Mouse (Mus musculus) stomach, postnatal 0 days (tissue): ENCODE data around the gene Polk. TPM values are rescaled to one million over a fixed set of nuclear protein-coding genes. Genes with fewer than 3 reads are reported as not detected.
A peak's percentile ranks its signal among the peaks of the same experiment; 100 is the strongest.

Experiments used
- ATAC-seq: fragments of 200-750 bp; cut with Nextera tagmentation; 2 replicates; pipeline ENCODE4 v1.8.0; 2017; ENCODE audit not compliant: low FRiP score, low TSS enrichment
- DNase-seq: peaks from one replicate; pipeline ENCODE4 v3.0.0-alpha.2; 2016; ENCODE audit warnings: low spot score
- H3K27ac ChIP-seq: fragments of 300-500 bp; sonication (generic); replicated peaks from 2 replicates; pipeline ENCODE4 v1.5.1; 2014; ENCODE audit warnings: mild to moderate bottlenecking, control low read depth
- H3K27me3 ChIP-seq: fragments of 300-500 bp; sonication (generic); 2 replicates; pipeline ENCODE4 v1.6.1; 2014; ENCODE audit warnings: low read length; ENCODE audit not compliant: control insufficient read depth, insufficient read depth
- H3K36me3 ChIP-seq: fragments of 300-500 bp; sonication (generic); 2 replicates; pipeline ENCODE4 v1.6.1; 2014; ENCODE audit warnings: low read length, mixed read lengths; ENCODE audit not compliant: control insufficient read depth, insufficient read depth
- H3K4me1 ChIP-seq: fragments of 300-500 bp; sonication (generic); replicated peaks from 2 replicates; pipeline ENCODE4 v1.6.1; 2014; ENCODE audit warnings: antibody characterized with exemption; ENCODE audit not compliant: control insufficient read depth, insufficient read depth
- H3K4me2 ChIP-seq: fragments of 300-500 bp; sonication (generic); replicated peaks from 2 replicates; pipeline ENCODE4 v1.6.1; 2014; ENCODE audit warnings: low read depth, mild to moderate bottlenecking, control low read depth, moderate library complexity
- H3K4me3 ChIP-seq: fragments of 300-500 bp; sonication (generic); 2 replicates; pipeline ENCODE4 v1.5.1; 2014; ENCODE audit warnings: low read depth, low read length, control low read depth
- H3K9ac ChIP-seq: fragments of 300-500 bp; sonication (generic); 2 replicates; pipeline ENCODE4 v1.6.1; 2014; ENCODE audit warnings: mild to moderate bottlenecking, low read length, control low read depth, mixed read lengths
- H3K9me3 ChIP-seq: fragments of 300-500 bp; sonication (generic); 2 replicates; pipeline ENCODE4 v1.6.1; 2016; ENCODE audit warnings: low read length; ENCODE audit not compliant: control insufficient read depth
- CTCF ChIP-seq: IDR thresholded peaks from 2 replicates; pipeline ENCODE4 v1.5.1; 2016; ENCODE audit warnings: antibody characterized with exemption, low read depth, mild to moderate bottlenecking, moderate library complexity
- EP300 ChIP-seq: optimal IDR thresholded peaks from 2 replicates; pipeline ENCODE3; 2016; ENCODE audit warnings: antibody characterized with exemption
- WGBS: fragments of 180-500 bp; shearing (Covaris S2); extraction: QIAGEN DNeasy Blood & Tissue Kit; methylation state at CpG from one replicate; pipeline ENCODE4 v1.1.7; 2014; 5-methylcytosine and 5-hydroxymethylcytosine counted together
- polyA plus RNA-seq: library from polyadenylated mRNA; unstranded; fragments of >200 nt; fragmentation: Nextera tagmentation; extraction: Ambion mirVana; gene quantifications from 2 replicates; pipeline ENCODE4 v1.2.1, GENCODE M21; 2015

Polk gene
- polyA plus RNA-seq, 1 experiment from 2014 or later = 4.2 TPM

DNA sequence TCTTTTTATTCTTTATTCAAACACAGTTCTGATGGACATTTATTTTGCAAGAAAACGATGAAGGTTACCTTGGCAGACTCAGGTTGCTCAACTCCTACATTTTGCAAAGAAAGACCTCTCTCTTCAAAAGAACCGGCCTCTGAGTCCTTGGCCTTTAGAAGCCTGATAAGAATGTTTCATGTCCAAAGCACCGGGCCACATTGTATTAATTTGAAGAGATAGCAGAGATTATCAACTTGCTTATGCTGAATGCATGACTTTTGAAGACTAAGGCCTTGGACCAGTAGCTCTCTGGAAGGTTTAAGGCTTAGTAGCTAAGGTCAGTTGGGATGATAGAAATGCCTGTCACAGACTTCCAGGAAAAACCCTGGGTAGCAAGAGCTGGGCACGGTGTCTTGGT, 65.2 kb downstream of the Polk start:
- Histone ChIP-seq H3K4me1 (no peaks in the 10 kb centered on the region), H3K4me3 (no peak overlapping the region), H3K9ac (no peak overlapping the region), H3K4me2 (no peak overlapping the region), H3K27ac (no peak overlapping the region), H3K36me3 (no peaks in the 10 kb centered on the region), H3K9me3 (no peaks in the 10 kb centered on the region), H3K27me3 (no peaks in the 10 kb centered on the region)
- ATAC-seq (no peak), DNase-seq (no peak)
- TF ChIP-seq EP300 (no peak), CTCF (no peak)
- 78% methylated on average over 4 of the region's 4 CpGs for WGBS

- no peaks in the 10 kb centered on the region for H3K36me3 ChIP-seq
- H3K9ac ChIP-seq = no peak within 1 kb of the TSS
- H3K4me3 ChIP-seq = 0 out of 2 replicates have a peak within 1 kb of the TSS, but pooled peaks have one; percentile 6
- H3K27me3 ChIP-seq = no peaks in the 10 kb centered on the region
- H3K4me1 ChIP-seq = no peaks in the 10 kb centered on the region
- TF ChIP-seq CTCF = no peak
- TF ChIP-seq EP300 = no peak
- peak; percentile 83 for ATAC-seq
- H3K4me2 ChIP-seq = peak within 1 kb of the TSS; percentile 21; the same call in 1 of the 2 replicates
- peak; percentile 50 for DNase-seq
- no peaks in the 10 kb centered on the region for H3K9me3 ChIP-seq
- H3K27ac ChIP-seq = peak within 1 kb of the TSS; percentile 65
- WGBS = 74% methylated on average over 14 of the region's 14 CpGs
These were observed 71.4 kb downstream of the Polk start, which contains the start of gene Ankdd1b for GRCm38 (mm10) chr13:96470957-96471356. Gene Ankdd1b, minus strand, starts transcription at chr13:96471198.

DNA sequence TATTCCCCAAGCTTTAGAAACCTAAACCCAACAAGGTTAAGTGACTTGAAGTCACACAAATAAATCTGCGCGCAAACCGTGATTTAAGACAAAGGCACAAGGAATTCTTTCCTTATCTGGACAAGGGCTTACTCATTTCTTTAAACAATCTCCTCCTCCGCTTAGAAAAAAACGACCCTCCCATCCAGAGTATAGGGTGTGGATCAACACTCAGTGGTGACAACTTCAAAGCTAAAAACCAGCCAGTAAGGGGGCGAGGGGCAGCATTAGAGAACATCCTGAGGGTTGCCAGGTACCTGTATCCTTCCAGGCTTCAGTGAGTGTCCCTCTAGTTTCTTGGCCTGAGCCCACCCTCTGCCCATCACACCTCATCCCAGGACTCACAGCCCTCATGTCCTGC, 71.8 kb downstream of the Polk start:
- no peak for TF ChIP-seq CTCF
- ATAC-seq = peak; percentile 66
- peak overlapping the region; percentile 21; the same call in 1 of the 2 replicates for H3K4me2 ChIP-seq

DNA sequence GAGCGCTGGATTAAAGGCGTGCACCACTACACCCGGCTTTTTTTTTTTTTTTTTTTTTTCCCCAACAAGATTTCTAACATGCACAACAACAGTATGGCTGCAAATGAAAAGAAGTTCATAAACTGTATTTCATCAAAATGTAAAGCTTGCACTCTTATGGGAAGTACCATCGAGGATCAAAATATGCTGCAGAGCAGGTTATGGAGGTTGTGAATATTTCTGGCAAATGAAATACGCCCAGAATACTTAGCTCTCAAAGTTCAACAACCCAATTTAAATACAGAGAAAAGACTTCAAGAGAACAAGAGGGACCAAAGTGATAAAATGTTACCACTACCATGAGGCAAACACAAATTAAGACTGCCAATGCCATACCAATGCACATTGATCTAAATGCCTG, 73.7 kb downstream of the Polk start:
- ATAC-seq (no peak), DNase-seq (no peak)
- H3K9me3 ChIP-seq = no peaks in the 10 kb centered on the region
- H3K4me1 ChIP-seq = no peaks in the 10 kb centered on the region
- no peaks in the 10 kb centered on the region for H3K27me3 ChIP-seq
- no peak overlapping the region for H3K4me3 ChIP-seq
- no peaks in the 10 kb centered on the region for H3K36me3 ChIP-seq
- no peak overlapping the region for H3K27ac ChIP-seq
- WGBS = 79% methylated on average over 5 of the region's 5 CpGs
- TF ChIP-seq CTCF = no peak
- TF ChIP-seq EP300 = no peak
- H3K4me2 ChIP-seq = no peak overlapping the region
- H3K9ac ChIP-seq = no peak overlapping the region

More for the DNA sequence above, 71.8 kb downstream of the Polk start:
- DNase-seq = no peak
- Histone ChIP-seq H3K9ac (no peak overlapping the region), H3K27ac (peak overlapping the region; percentile 65), H3K36me3 (no peaks in the 10 kb centered on the region), H3K9me3 (no peaks in the 10 kb centered on the region), H3K27me3 (no peaks in the 10 kb centered on the region), H3K4me3 (no peak overlapping the region), H3K4me1 (no peaks in the 10 kb centered on the region)
- 36% methylated on average over 6 of the region's 6 CpGs for WGBS

DNA sequence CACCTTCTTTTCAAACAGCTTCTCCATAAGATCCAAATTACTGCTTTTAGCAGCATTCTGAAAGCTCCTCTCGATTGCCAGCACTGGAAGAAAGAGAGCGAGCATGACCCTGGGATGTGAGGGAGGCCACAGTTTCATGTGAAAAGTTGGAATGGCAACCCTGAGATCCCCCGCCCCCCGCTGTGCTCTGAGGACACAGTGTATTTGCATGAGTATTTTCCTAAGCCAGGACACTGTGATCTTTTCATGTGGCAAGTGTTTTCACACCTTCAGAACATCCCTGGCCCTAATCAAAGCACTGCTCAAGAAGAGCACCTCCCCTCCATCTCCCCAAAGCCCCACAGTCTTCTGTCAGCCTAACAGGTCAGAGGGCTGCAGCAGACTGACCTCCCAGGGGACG, 77.1 kb downstream of the Polk start:
- Histone ChIP-seq H3K4me3 (no peak overlapping the region), H3K27ac (no peak overlapping the region), H3K4me1 (no peaks in the 10 kb centered on the region), H3K36me3 (no peaks in the 10 kb centered on the region), H3K4me2 (no peak overlapping the region), H3K9ac (no peak overlapping the region), H3K9me3 (no peaks in the 10 kb centered on the region), H3K27me3 (no peaks in the 10 kb centered on the region)
- WGBS = 56% methylated on average over 5 of the region's 5 CpGs
- DNase-seq = no peak
- ATAC-seq = no peak
- no peak for TF ChIP-seq CTCF
- no peak for TF ChIP-seq EP300

DNA sequence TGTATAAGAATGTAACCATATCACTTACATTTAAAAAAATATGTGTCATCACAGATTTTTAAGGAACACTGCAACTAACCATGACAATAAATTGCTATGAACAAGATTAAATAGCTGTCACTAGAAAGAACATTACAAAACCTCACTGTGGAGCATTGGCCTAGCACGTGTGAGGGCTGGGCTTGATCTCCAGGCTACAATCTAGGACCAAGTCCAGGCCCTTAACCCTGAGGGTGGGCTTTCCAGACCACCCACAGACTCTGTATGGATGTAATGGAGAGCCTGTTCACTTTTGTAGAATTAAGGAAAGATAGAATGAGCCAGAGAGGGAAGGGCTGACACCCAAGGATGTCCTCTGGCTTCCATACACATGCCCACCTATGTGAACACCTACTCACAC, 79.7 kb downstream of the Polk start:
- Histone ChIP-seq H3K4me1 (no peaks in the 10 kb centered on the region), H3K4me2 (no peak overlapping the region), H3K36me3 (no peaks in the 10 kb centered on the region), H3K4me3 (no peak overlapping the region), H3K9ac (no peak overlapping the region), H3K27me3 (no peaks in the 10 kb centered on the region), H3K27ac (no peak overlapping the region), H3K9me3 (no peaks in the 10 kb centered on the region)
- TF ChIP-seq EP300 (no peak), CTCF (no peak)
- WGBS = 33% methylated on average over 1 of the region's 1 CpGs
- ATAC-seq (no peak), DNase-seq (no peak)
